Mouse (Mus musculus) megakaryocyte, adult 5-6 weeks (primary cell): ENCODE data around the gene Tcl1b5. TPM values are rescaled to one million over a fixed set of nuclear protein-coding genes. Genes with fewer than 3 reads are reported as not detected.

ENCODE experiments used
- ATAC-seq: 2 replicates; pipeline ENCODE4 v1.8.0; 2016; ENCODE audit warnings: mild to moderate bottlenecking, inconsistent platforms; ENCODE audit not compliant: poor library complexity, severe bottlenecking
- total RNA-seq, 2 experiments: library from RNA; stranded (forward) in 1 of 2; stranded (reverse) in 1 of 2; fragments of 153-499, 151-499 nt in 1 of 2; fragments of 221-1000, 200-1000 nt in 1 of 2; gene quantifications; 2 replicates each; pipeline versions ENCODE4 v1.2.3 to v1.2.4; 2015 to 2017

Tcl1b5 gene
- total RNA-seq, 2 experiments from 2014 or later: not detected

DNA sequence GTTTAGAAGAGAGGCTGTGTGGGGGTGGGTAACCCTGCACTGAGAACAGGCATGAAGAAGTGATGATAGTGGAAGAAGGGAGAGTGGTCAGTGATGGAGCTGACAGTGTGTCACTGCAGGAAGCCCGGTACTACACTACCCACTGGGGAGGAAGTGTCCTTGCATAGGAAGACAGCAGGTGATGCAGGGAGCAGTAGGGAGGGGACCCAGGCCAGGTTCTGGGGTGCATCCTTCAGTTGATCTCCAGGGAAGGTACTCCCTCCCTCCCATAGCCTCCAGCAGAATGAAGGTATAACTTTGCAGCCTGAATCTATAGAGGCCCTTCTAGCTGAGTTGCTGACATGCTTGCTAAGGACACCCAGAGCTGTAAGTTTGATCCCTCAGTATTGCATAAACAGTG lies 30.9 kb downstream of the Tcl1b5 start:
- ATAC-seq: no peak

GRCm38 (mm10) chr12:105208441-105208840 lies 32.3 kb downstream of the Tcl1b5 start:
- no peak for ATAC-seq

- no peak for ATAC-seq
These were observed 33.1 kb downstream of the Tcl1b5 start for GRCm38 (mm10) chr12:105209231-105209630.

- no peak for ATAC-seq
These were observed 41.1 kb downstream of the Tcl1b5 start for GRCm38 (mm10) chr12:105217101-105217760.

- ATAC-seq: no peak
These were observed 46.6 kb downstream of the Tcl1b5 start, which contains the start of gene Tcl1 for GRCm38 (mm10) chr12:105222601-105223319. Tcl1 (minus strand) TSS chr12:105222793.

- no peak for ATAC-seq
These were observed 48.6 kb downstream of the Tcl1b5 start for GRCm38 (mm10) chr12:105224621-105225320.

Other genes starting within 250 kb of the Tcl1b5 start
- gene Syne3, start 166.5 kb upstream of the Tcl1b5 start, total RNA-seq (2015): 14.1 and 17.8 TPM in 2 replicates
- gene Syne3, start 166.5 kb upstream of the Tcl1b5 start, total RNA-seq (2017): 26.9 and 28.4 TPM in 2 replicates
- 24.8 and 35.1 TPM in 2 replicates for gene Glrx5, start 143.7 kb upstream of the Tcl1b5 start, total RNA-seq (2015)
- 10.0 and 10.7 TPM in 2 replicates for gene Glrx5, start 143.7 kb upstream of the Tcl1b5 start, total RNA-seq (2017)
- gene Tcl1b2, start 30.3 kb upstream of the Tcl1b5 start, total RNA-seq (2015): not detected in 2 replicates
- not detected in 2 replicates for gene Tcl1b2, start 30.3 kb upstream of the Tcl1b5 start, total RNA-seq (2017)
- gene Tcl1b1, start 16.7 kb upstream of the Tcl1b5 start, total RNA-seq (2015): not detected in 2 replicates
- gene Tcl1b1, start 16.7 kb upstream of the Tcl1b5 start, total RNA-seq (2017): not detected in 2 replicates
- gene Tcl1b3, start 14.7 kb downstream of the Tcl1b5 start, total RNA-seq (2015): not detected in 2 replicates
- gene Tcl1b3, start 14.7 kb downstream of the Tcl1b5 start, total RNA-seq (2017): not detected in 2 replicates
- gene Tcl1b4, start 25.6 kb downstream of the Tcl1b5 start, total RNA-seq (2015): not detected in 2 replicates
- gene Tcl1b4, start 25.6 kb downstream of the Tcl1b5 start, total RNA-seq (2017): not detected in 2 replicates
- not detected in 2 replicates for gene Tcl1, start 46.4 kb downstream of the Tcl1b5 start, total RNA-seq (2015)
- gene Tcl1, start 46.4 kb downstream of the Tcl1b5 start, total RNA-seq (2017): not detected in 2 replicates
- not detected in 2 replicates for gene Tunar, start 157.5 kb downstream of the Tcl1b5 start, total RNA-seq (2015)
- gene Tunar, start 157.5 kb downstream of the Tcl1b5 start, total RNA-seq (2017): not detected in 2 replicates